Mouse (Mus musculus) v-Abl transformed pro-B cells (cell line): Measurements from ENCODE around the gene Pam.
"Not testable (repeated sequence)": the region's sequence is repeated elsewhere in the genome, so short reads cannot be mapped to it uniquely, and the experiment has no call there.

ENCODE experiments used
- in situ Hi-C, 2 experiments: fragments of 400-800 bp; cut with MboI; formaldehyde crosslinking; loops; one replicate each; pipeline ENCODE4 v1.15.1; 2025; ENCODE audit not compliant: unreplicated experiment in 2 of 2

Pam gene

GRCm38 (mm10) chr1:98047284-98048217 lies 47.9 kb downstream of the Pam start:
- in situ Hi-C loops = no loop called here

DNA sequence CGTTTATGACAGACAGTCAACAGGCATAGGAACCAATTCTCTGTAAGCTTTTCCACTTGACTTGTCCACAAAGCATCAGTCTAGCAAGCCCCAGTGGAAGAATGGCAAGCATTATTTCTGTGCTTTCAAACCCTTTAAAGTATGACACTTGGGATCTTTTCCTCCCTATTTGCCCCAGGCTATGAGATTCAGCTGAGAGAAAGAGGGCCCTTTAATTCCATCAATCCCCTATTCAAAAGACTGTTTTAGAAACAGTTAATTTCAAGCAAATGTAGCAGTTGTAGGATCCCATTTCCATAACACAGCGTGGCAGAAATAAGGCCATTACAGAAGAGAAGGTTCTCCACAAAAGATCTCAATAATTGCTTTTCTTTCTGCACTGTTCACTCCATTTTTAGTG lies 53.0 kb downstream of the Pam start:
- in situ Hi-C loops = no loop called here

DNA sequence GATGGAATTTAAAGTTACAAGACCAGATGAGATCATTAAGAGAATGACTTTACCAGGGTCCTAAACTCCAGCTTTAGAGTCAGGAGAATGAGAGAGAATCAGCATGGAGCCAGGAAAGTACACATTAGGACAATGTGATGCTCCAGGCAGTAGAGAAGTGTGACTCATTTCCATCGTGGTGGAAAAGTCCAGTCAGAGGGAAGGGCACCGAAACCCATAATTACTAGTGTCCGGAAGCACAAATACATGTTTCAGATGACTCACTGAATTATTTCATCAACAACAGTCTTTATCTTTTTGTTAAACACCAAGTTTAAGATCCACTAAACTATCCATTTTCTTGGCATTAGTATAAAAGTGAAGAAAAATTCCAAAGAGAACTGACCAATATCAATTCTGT lies 57.2 kb downstream of the Pam start:
- in situ Hi-C loops = no loop called here

DNA sequence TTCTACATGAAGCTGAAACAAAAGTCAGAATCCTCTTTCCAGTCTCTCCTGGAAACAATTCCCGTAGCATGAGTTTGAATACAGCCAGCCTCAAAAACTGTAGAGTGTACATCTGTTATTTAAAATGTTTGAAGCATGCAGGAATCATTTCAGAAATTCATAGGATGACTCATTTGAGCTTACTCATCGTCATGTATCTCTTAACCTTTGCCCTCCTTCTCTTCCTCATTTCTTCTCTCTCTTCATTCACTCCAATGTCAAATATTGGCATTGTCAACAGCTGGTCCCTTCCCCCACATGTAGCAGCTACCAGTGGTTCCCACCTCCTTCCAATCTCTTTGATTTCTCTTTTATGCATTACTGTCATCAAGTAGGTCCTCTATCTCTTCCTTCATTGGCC lies 59.7 kb downstream of the Pam start:
- in situ Hi-C loops = no loop called here

- in situ Hi-C loops = no loop called here
These were observed 63.6 kb downstream of the Pam start for GRCm38 (mm10) chr1:98031802-98032201.

DNA sequence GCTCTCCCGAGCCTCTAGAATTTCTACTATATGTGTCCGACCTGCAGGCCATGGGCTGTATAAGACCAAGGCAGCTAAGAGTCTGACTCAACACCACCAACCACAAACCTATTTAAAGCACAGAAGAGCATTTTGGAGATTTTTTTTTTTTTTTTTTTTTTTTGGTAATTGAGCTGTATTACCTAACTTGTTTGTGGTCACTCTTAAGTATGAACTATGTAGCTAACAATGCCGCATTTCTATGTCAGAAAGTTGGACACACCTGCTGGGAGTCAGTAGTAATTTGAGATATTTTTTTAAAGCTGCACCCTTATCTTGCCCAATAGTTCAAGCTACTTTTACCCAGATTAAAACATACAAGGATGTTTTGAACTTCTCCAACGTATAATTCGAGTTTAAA lies 66.4 kb downstream of the Pam start:
- in situ Hi-C loops = no loop called here

DNA sequence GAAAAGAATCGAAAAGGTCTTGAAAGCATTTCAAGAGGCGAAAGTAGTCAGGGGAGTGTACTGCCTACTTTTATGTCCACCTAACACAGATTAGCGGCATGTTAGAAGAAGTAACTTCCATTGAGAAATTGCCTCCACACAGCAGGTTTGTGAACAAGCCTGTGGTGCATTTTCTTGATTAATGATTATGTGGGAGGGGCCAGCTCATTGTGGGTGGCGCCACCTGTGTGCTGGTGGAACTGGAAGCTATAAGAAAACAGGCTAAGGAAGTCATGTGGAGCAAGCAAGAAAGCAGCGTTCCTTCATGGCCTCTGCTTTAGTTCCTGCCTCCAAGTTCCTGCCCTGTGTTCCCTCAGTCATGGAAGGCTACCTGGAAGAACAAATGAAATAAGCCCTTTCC lies 67.0 kb downstream of the Pam start:
- in situ Hi-C loops = no loop called here

DNA sequence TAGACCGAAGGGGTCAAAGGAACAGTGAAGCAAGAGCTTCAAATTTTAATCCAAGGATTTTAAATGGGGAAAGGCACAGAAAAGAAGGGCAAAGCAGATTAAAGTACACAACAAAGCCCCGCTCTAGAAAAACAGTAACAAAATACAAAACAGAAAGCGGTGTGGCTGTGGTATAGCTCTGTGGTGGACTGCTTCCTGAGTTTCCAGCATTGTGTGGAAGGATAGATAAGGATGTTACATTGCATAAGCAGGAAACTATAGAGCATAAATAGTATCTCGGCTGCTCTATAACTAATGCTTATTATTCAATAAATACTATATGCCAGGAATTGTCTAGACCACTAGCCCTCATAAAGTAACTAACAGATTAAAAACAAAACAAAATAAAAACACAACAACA lies 67.5 kb downstream of the Pam start:
- in situ Hi-C loops = no loop called here

GRCm38 (mm10) chr1:98025924-98026640 lies 69.4 kb downstream of the Pam start:
- in situ Hi-C loops = no loop called here

- in situ Hi-C loops = no loop called here
These were observed 71.6 kb downstream of the Pam start for GRCm38 (mm10) chr1:98023866-98024265.

GRCm38 (mm10) chr1:98018987-98019386 lies 76.5 kb downstream of the Pam start:
- in situ Hi-C loops = no loop called here

GRCm38 (mm10) chr1:98016004-98016848 lies 79.2 kb downstream of the Pam start:
- in situ Hi-C loops = no loop called here

- in situ Hi-C loops = no loop called here
These were observed 79.9 kb downstream of the Pam start for GRCm38 (mm10) chr1:98015564-98015963.

- in situ Hi-C loops = no loop called here
These were observed 92.7 kb downstream of the Pam start for GRCm38 (mm10) chr1:98002561-98003425.

- in situ Hi-C loops = no loop called here
These were observed 96.0 kb downstream of the Pam start for GRCm38 (mm10) chr1:97999465-97999864.

DNA sequence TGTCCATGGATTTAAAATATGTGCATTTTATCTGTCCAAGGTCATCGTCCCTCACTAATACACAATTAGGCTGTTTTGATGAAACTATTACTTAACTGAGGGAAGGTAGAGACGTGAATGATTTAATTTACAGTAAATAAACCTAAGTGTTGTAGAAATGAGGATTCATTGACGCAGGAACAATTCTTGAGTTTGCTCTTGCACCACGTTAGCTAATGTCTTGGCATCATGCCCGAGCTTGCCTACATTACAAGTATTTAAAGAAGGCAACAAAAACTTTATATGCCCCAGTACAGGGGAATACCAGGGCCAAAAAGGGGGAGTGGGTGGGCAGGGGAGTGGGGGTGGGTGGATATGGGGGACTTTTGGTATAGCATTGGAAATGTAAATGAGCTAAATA lies 96.5 kb downstream of the Pam start:
- in situ Hi-C loops = not testable (repeated sequence)

- in situ Hi-C loops = no loop called here
These were observed 98.4 kb downstream of the Pam start for GRCm38 (mm10) chr1:97997088-97997487.

- in situ Hi-C loops = no loop called here
These were observed 103.5 kb downstream of the Pam start for GRCm38 (mm10) chr1:97991976-97992375.

DNA sequence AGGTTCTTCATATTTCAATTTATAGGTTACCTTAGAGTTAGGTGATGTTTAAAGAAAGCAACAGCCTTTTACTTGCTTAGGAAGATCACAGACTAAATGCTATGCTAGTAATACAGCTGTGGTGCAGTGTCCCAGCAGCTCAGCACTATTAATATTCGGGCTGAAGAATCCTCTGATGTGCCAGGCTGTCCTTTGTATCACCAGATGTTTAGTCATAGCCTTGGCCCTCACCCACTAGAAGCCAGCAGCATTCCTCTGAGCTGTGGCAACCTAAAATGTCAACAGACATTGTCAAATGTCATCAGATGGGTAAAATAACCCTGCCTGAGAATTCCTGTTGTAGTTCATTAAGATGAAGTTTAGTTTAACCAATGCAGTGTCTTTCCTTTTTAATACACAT lies 112.3 kb downstream of the Pam start:
- in situ Hi-C loops = no loop called here

DNA sequence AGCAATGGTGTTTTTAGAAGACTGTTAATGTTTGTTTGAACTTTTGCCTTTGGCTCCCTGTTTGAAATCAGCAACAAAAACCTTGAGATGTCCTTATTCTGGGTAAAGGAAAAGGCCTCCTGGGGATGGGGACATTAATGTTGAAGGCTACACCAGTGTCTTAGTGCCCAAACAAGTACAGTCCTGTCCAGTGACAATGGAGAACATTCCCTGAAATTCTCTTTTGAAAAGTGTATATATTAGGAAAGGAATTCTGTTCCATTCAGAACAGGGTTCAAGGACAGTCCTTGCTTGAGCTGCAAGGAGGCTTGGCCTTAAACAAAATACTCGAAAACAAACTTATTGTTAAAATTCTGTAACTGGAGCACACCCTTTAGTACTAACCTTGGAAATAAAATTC lies 116.0 kb downstream of the Pam start:
- in situ Hi-C loops = no loop called here
